Mouse (Mus musculus): ENCODE results near the gene Tcf7l2.

DNA sequence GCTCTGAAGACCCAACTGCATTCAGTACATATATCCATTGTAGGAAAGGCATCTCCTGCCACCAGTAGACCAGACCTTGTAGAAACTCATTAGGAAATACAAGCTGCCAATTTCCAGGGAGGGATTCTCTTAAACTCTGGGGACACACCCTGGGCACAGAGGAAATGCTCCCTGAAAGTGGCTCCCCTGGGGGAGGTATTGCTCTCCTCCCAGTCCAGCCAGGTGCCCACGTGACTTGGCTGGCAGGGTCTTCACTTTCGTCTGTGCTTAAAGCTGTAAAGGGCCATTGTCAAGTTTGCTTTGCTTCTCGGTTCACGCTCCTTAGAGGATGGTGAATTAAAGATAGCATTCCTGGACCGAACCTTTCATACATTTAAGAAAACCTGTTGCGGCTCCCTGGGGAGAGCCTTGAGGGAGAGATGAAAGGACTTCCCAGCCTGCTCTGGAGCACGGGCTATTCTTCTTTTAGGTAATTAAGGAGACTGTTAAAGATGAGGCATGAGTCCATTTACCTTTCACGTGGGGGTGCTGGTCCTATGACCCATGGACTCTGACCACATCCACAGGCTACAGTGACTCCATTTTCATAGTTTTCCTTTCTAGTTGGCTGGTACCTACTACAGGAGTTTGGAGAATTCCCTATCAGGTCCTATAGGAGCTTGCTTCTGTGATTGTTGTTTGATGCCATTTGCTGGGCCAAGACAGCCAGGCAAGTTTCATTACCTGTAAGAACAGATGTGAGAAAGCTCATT is 52.8 kb downstream of the Tcf7l2 start:
- TF ChIP-seq CTCF (IDR thresholded peaks at IDR 0.05; ENCODE audit: low read depth), result no peak
- TF ChIP-seq EP300 (IDR thresholded peaks at IDR 0.05; ENCODE audit: low read depth), result no peak

Data from liver, embryonic 14.5 days (tissue).